Mouse (Mus musculus) heart, adult 11 months (tissue): ENCODE results near the gene Hoxd1.

Experiments
- DNase-seq: peaks from one replicate; pipeline ENCODE4 v3.0.0; 2022

Gene Hoxd1

DNA sequence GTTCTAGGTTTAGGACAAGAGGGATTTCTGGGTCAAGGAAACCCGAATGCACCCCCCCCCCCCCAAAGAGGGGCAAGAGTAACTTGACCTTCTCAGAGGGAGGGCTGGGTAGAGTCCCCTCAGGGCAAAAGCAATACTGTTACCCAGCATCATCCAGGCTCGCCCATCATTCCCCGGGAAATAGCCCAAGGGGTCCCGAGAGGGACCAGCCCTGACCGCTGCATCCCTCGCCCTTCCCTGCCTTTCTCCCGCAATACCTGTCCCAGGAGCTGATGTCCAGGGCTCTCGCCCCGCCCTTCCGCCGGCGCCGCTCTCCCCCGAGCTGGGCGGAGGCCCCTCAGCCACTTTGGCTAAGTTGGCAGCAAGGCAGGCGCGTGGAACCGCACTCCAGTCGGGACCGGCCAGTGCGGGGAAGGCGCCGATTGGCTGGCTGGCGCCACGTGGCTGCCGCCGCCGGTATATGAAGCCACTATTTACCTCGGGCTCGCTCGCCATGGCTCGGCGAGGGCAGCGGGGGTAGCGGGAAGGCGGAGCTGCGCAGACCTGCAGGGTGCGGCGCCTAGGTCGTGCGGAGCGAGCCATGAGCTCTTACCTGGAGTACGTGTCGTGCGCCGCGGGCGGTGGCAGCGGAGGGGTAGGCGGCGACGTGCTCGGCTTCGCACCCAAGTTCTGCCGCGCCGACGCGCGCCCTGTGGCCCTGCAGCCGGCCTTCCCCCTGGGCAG lies at the start of gene Hoxd1:
Gene Hoxd1, plus strand, starts transcription at position 459 of the 723 bp plus-strand sequence.
- peak; percentile 95 for DNase-seq

DNA sequence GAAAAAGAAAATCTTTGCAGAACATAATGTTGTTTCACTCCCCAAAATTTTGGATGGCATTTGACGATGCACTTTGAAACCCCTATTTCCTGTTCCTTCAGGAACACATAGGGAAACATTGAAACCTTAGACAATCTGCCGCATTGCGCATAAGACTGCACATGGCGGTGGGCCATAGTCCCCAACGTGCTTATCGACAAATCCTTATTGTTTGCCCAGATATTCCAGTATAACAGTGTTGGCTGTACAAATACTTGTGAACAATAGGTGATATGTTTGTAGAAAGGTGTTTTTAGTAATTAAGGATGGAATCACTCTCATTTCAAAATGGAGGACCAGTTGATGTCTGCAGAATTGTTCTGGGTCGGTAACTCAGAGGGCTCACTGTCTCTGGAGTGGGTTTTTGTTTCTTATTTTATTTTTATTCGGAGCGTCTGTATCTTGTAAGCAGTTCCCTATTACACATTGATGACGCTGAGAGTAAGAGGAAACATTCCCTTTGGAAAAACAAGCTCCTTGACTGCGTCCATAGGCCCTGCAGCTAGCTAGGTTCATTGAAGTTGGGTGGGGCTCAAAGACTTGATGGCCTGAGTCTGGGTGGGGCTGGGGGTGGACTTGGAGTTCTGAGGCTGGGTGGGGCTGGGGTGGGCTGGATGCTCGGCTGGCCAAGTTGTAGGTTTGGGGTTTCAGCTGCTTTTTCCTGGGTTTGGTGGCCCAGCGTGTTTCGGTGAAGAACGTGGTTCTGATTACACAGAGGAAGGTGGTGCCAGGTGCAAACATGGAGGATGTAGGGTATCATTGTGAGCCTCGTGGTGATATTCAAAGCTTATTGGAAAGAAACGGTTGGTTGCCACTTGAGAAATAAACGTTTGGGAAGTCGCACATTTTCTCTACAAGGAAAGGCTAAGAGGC lies 49.3 kb upstream of the Hoxd1 start:
- no peak for DNase-seq

DNA sequence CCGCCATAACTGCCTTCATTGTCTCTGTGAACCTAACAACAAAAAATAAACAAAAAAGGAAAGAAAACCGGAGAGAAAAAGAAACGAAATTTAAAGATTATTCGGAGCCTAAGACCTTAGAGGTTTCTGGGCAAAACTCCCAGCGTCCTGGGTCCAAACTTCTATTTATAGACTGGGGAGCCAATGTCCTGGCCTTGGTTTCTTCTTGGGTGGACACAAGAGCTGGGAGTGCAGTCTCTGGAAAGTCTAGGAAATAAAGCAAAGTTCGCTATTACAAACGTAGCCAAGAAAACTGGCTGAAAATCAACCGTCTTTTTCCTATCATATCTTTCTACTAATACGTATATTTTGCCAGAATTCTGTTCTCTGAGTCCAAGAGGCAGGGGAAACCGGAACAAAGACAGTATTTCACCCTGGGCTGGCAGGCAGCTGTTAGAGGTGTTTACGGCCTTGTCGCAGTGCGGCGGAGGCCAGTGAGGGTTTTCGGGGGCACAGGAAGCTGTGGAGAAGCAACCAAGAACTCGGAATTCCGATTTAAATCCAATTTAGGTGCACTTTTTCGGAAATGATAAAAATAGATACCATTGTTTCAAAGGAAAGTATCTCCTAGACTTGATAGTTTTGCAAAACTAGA lies 48.5 kb upstream of the Hoxd1 start:
- DNase-seq, result no peak

DNA sequence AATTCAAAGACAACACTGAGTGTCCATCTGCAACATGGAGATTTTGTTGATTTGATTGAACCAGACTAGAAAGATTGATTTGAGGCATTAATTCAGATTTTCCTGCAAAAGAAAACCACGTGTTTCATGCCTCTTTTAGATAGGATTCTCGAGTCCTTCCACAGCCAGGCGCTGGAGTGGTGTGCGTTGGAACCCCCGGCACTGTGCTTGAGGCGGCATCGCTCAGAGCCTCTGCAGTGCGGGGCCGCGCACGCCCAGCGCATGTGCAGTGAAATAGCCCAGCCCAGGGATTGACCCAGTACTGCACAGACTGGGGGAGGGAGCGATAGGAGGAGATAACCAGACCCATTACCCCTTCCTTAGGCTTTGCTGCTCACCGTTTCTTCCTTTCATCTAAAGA lies 47.9 kb upstream of the Hoxd1 start:
- no peak for DNase-seq

DNA sequence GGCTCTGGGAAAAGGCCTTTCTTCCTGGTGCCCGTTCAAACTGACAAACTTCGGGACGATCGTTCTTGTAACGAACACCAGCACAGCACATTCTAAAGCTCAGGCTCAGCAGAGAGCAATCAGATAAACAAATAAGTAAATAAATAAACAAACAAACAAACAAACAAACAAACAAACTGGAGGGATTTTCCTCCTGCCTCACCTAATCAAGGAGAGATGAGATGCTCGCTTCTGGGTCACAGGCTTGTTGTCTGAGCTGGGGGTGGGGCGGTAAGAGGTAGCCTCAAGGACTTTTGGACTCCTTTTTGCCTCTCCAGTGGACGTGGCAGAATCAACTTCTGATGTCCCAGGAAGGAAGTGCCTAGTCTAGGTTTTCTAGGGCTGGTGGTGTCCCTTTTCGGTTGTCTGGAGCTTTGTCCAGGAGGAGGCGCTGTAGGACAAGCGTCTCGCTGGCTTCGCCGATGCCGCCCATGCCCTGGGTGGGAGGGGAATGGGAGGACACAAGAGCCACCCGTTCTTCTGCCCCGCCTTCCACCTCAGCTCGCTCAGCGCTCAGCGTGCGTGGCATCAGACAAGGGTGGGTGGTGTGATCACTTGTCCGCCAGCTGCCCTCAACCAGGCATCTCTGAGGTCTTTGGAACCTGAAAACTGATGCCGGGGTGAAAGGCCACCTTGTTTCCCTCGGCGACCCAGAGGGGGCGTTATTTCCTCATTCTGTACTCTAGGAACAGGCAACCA lies 47.1 kb upstream of the Hoxd1 start:
- peak; percentile 97 for DNase-seq

DNA sequence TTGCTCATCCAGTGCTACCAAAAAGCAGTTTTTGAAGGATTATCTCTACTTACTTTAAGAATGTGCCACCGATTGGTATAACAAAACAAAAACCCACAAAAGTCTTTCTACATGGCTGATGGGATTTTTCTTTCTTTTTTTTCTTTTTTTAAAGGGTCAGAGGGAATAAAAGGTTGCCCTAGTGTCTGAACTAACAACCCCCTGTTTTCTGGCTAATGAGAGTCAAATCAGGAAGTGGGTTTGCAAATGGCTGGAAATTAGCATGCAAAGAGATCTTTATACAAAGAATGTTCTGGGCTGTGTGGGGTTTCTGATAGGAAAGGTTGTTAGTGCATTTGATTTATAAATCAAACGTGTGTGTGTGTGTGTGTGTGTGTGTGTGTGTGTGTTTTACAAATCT lies 42.4 kb upstream of the Hoxd1 start:
- no peak for DNase-seq

DNA sequence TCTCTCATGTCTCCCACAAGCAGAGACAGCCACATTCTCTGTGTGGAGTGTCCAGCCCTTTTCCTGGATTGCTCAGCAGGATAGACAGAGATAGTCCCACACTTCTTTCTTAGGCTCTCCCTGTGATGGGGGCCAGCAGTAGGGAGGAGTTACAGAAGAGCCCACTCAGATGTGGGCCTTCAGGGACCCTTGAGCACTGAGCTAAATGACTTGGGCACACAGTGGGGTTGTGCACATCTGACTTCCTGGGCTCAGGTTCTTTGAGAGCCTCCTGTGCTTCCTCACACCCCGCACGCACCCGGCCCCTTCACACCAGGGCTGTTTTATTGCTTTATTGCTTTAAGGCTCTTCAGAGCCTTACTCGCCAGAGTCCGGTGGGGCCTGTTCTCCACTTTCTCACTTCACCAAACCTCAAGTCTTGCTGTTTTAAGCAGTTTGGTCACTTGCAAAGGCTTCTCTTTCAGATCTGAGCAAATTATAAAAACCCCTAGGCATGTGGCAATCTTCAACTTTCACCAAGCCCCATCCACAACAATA lies 41.8 kb upstream of the Hoxd1 start:
- no peak for DNase-seq

DNA sequence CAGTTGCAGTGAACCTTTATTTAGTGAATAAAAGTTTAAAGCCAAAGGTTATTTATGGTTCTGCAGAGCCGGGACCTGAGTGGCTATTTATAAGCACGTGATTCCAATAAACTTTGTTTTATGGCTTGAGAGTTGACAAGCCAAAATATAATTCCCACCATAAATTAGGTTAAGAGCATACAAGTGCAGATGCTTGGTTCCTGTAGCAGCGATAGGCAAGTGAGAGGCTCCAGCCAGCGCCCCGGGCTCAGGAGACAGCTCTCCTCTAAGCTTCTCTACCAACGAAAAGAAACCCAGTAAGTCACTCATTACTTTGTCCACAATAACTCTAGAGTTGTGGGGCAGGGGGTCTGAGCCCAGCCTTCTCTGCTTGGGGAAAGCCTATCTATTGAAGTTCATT lies 40.9 kb upstream of the Hoxd1 start:
- DNase-seq, result no peak

DNA sequence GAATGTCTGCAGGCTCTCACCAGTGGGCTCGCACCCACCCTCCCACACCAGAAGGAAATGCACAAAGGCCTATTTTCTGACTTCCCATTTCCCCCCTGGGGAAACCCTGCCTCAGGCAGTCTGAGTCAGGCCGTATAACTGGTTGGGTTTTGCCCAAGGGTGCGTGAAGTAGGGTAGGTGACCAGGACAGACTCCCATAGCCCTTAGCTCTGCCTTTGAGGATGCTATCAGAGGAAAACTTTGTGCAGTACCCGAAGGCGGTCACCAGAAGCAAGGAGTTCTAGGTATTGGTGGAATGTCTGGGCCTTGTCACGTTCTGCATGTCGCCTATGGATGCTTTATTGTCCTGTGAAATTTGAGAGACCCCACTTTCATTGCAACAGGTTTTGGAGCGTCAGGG lies 39.8 kb upstream of the Hoxd1 start:
- DNase-seq, result no peak

DNA sequence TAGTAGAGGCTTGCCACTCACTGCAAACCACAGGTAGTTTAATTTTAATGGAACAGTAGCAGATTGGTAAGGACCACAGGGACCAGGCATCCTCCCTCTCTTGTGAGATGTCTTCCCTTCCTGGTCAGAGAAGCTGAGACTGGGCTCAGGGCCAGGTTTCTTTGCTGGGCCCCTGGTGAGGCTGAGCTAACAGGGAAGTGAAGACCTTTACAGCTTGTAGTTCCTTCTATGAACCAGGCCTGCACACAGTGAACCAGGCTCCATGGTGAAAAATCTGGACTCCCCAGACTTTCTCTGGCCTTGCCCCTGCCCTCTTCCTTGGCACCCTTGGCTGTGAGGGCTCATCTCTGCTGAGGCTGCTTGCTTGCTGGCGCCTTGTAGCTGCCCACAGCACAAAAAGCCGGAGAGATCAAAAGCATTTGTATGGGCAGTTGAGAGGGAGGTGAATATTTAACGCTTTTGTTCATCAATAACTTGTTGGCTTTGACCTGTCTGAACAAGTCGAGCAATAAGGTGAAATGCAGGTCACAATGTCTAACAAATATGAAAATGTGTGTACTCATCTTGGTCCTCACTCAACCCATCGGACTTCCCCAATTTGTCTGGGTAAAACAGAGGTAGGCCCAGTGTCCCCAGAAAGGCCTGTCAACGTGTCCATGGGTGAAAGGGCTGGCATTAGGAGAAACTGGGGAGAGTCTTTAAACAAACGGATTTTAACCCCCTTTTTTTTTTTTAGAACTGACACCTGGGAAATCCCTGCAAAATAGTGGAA lies 38.4 kb upstream of the Hoxd1 start:
- peak; percentile 69 for DNase-seq

DNA sequence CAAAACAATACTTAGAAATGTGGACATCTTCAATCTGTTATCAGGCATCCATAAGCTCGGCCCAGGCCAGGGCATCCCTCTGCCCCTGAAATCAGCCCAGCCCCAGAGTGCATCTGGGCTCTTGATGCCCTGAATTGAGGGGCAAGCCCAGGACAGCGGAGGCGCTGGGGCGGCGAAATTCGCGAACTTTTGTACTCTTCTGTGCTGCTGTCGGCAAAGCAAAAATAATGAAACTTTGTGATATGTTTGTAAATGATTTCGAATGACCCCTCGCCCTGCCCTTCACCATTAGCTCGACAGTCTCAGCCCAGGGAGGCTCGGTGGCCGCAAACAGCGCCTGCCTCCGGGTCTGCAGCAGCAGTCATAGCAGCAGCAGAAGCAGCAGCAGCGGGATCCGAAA lies 37.6 kb upstream of the Hoxd1 start:
- peak; percentile 71 for DNase-seq

DNA sequence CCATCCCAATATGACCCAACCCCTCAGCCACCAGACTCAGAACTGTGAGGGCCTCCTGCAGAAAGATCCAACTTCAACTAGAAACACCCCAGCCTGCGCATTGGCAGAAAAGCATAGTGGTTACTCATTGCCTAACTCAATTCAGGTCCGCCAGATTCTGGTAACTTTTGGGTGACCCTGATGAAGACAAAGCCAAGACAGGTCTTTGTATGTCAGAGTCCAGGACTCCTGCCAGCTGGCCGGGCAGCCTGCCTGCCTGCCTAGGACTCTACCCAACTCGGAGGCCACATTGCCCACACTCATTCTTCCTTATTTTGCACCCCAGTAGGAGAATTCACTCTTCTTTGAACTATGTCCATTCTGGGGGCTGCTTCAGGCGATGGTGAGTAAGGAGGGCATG lies 36.2 kb upstream of the Hoxd1 start, which contains the start of gene Gm28230:
Gene Gm28230, plus strand, starts transcription at position 178 of the 400 bp plus-strand sequence.
- DNase-seq, result peak; percentile 83

DNA sequence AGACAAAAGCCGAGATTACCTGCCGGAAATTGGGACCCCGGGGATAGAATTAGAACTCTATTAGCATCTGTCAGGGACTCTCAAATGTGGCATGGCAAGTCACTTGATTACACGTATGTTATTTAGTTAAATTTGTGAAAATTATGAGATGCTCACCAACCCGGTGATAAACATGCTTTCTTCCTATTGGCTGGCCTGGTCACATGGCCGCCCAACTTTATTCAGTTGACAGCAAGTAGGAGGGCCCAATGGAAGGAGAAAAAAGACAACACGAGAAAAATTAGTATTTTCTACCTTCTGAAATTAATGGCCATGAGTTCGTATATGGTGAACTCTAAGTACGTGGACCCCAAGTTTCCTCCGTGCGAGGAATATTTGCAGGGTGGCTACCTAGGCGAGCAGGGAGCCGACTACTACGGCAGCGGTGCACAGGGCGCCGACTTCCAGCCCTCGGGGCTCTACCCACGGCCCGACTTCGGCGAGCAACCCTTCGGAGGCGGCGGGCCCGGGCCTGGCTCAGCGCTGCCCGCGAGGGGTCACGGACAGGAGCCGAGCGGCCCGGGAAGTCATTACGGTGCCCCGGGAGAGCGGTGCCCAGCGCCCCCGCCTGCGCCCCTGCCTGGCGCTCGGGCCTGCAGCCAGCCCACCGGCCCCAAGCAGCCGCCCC lies 35.7 kb upstream of the Hoxd1 start:
- DNase-seq, result no peak

DNA sequence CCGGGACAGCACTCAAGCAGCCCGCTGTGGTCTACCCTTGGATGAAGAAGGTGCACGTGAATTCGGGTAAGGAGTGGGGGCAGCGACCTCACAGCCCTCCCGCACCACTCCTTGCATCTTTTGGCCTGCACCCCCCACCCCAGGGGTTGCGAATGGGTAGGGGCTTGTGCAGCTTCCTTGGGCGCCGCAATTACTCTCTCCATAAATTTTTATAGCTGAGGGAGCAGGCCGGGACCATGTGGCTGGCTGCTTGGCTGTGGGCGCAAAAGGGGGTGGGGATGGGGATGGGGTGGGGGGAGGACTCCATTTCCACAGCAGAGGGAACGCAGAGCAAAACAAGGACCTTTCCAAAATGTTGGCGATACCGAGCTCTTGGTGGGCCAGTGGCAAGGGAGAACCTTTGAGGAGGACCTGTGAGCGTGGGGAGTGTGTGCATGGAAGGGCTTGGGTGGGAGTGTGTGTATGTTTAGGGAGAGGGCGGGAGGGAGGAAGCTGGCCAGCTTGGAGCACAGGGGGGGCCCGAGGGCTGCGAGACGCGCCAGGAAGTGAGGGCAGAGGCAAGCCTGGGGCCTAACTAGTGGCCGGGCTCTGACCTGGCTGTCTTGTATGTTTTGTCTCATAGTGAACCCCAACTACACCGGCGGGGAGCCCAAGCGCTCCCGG lies 35.0 kb upstream of the Hoxd1 start:
- peak; percentile 86 for DNase-seq

DNA sequence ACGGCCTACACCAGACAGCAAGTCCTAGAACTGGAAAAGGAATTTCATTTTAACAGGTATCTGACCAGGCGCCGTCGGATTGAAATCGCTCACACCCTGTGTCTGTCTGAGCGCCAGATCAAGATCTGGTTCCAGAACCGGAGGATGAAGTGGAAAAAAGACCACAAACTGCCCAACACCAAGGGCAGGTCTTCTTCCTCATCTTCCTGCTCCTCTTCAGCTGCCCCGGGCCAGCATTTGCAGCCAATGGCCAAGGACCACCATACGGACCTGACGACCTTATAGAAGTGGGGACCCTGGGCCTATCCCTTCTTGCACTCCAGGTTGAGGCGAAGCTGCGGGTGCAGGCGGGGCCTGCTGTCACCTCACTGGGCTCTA lies 34.5 kb upstream of the Hoxd1 start:
- no peak for DNase-seq

DNA sequence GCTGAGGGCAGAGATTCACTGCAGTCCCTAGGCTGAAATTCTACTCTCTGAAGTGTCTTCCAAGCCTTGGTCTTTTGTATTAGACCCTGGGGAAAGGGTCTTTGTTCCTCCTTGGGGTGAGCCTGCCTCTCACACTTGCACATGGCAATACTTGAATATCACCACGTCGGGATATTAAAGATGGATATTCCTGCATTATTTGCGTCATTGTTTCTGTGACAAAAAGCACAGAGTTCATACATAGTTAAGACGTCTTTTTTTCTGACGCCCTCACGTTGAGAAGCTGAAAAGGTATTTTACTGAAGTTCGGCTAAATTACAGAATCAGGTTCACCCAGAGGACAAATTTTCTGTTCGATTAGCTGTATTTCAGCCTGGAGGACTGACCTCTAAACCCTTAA lies 32.4 kb upstream of the Hoxd1 start:
- no peak for DNase-seq

DNA sequence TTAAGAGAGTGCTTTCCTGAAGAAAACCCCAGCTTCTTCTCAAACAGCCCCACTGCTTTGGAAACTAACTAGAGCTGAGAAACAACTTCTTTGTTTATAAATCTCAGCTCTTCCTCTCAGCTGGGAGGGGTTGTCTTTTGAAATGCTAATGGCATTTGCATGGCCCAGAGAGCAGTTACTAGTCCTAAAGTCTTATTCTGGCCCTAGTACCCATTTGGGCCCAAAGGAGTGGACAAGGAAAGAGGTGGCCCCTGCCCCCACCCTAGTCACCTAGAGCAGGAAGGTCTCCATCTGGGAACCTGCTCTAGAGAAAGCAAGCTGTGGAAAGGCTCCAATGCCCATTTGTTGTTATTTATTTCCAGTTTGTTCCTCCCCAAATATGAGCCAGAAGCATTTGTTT lies 31.7 kb upstream of the Hoxd1 start:
- no peak for DNase-seq

DNA sequence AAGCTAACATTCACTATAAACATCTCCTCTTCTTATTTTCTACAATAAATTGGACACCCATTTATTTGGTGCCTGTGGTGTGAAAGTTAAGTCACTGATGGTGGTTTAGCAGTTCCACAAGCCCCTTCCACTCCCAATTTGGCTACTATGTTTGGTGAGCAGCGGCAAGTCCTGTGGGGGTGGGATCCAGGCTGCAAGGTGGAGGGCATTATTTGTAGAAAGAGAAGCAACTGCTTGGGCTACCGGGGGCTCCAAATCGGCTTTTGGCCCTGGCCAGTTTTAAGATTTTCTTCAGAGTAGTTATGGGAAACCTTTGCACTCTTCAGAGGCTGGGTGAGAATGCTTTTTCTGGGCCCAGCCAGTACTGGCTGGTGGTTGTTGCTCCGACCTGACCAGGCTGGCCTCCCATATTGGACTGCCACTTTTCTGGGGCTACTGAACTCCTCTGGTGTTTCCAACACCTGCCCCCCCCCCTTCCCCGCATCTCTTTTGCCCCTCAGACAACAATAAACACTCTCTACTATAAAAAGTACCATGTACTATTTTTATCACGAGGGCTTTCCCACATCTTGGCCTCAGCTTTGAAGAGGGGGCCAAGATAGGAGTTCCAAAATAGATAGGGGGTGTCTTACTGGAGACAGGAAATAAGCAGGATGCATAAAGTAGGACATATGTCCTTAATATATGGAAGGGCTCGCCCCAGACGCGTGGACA lies 30.8 kb upstream of the Hoxd1 start:
- no peak for DNase-seq

DNA sequence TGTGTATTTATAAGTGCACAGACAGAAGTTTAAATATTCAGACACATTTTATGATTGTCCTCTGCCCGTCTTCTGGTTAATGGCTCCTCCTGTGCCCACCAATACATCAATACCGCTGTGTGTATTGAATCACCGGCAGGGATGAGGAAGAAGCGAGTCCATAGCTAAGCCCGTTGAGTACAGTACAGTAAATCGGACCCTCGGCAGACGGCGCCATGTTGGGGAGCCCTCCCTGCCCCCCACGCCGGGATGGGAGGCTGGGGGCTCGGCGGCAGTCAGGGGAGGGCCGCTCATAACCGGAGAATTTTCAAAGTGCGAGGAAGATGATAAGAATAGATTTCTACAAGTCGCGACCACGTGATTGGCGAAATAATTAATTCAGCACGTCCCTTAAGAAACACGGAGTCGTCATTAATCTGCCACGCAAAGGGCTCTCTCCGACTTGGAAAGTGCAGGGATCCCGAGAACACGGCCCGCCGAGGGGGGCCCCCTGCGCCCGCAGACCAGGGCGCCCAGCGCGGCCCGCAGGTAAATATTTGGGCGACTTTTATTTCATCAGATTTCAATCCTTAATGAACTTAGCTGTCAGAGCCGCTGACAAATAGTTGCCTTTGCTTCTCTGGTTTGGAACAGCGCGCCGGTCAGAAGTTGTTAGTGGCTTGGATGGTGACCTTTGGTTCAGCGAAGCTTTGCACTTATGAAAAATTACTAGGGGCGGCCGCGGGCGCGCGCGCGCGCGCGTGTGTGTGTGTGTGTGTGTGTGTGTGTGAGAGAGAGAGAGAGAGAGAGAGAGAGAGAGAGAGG lies 30.1 kb upstream of the Hoxd1 start:
- no peak for DNase-seq
